Mouse (Mus musculus) stomach, postnatal 0 days (tissue): ENCODE results near the gene Gm49391. TPM values are rescaled to one million over a fixed set of nuclear protein-coding genes. Genes with fewer than 3 reads are reported as not detected.
A peak's percentile ranks its signal among the peaks of the same experiment; 100 is the strongest.
"Not testable (repeated sequence)": the region's sequence is repeated elsewhere in the genome, so short reads cannot be mapped to it uniquely, and the experiment has no call there.

ENCODE experiments used
- ATAC-seq: fragments of 200-750 bp; cut with Nextera tagmentation; 2 replicates; pipeline ENCODE4 v1.8.0; 2017; ENCODE audit not compliant: low FRiP score, low TSS enrichment
- DNase-seq: peaks from one replicate; pipeline ENCODE4 v3.0.0-alpha.2; 2016; ENCODE audit warnings: low spot score
- H3K27ac ChIP-seq: fragments of 300-500 bp; sonication (generic); replicated peaks from 2 replicates; pipeline ENCODE4 v1.5.1; 2014; ENCODE audit warnings: mild to moderate bottlenecking, control low read depth
- H3K27me3 ChIP-seq: fragments of 300-500 bp; sonication (generic); 2 replicates; pipeline ENCODE4 v1.6.1; 2014; ENCODE audit warnings: low read length; ENCODE audit not compliant: control insufficient read depth, insufficient read depth
- H3K36me3 ChIP-seq: fragments of 300-500 bp; sonication (generic); 2 replicates; pipeline ENCODE4 v1.6.1; 2014; ENCODE audit warnings: low read length, mixed read lengths; ENCODE audit not compliant: control insufficient read depth, insufficient read depth
- H3K4me1 ChIP-seq: fragments of 300-500 bp; sonication (generic); replicated peaks from 2 replicates; pipeline ENCODE4 v1.6.1; 2014; ENCODE audit warnings: antibody characterized with exemption; ENCODE audit not compliant: control insufficient read depth, insufficient read depth
- H3K4me2 ChIP-seq: fragments of 300-500 bp; sonication (generic); replicated peaks from 2 replicates; pipeline ENCODE4 v1.6.1; 2014; ENCODE audit warnings: low read depth, mild to moderate bottlenecking, control low read depth, moderate library complexity
- H3K4me3 ChIP-seq: fragments of 300-500 bp; sonication (generic); 2 replicates; pipeline ENCODE4 v1.5.1; 2014; ENCODE audit warnings: low read depth, low read length, control low read depth
- H3K9ac ChIP-seq: fragments of 300-500 bp; sonication (generic); 2 replicates; pipeline ENCODE4 v1.6.1; 2014; ENCODE audit warnings: mild to moderate bottlenecking, low read length, control low read depth, mixed read lengths
- H3K9me3 ChIP-seq: fragments of 300-500 bp; sonication (generic); 2 replicates; pipeline ENCODE4 v1.6.1; 2016; ENCODE audit warnings: low read length; ENCODE audit not compliant: control insufficient read depth
- CTCF ChIP-seq: IDR thresholded peaks from 2 replicates; pipeline ENCODE4 v1.5.1; 2016; ENCODE audit warnings: antibody characterized with exemption, low read depth, mild to moderate bottlenecking, moderate library complexity
- EP300 ChIP-seq: optimal IDR thresholded peaks from 2 replicates; pipeline ENCODE3; 2016; ENCODE audit warnings: antibody characterized with exemption
- WGBS: fragments of 180-500 bp; shearing (Covaris S2); extraction: QIAGEN DNeasy Blood & Tissue Kit; methylation state at CpG from one replicate; pipeline ENCODE4 v1.1.7; 2014; 5-methylcytosine and 5-hydroxymethylcytosine counted together
- polyA plus RNA-seq: library from polyadenylated mRNA; unstranded; fragments of >200 nt; fragmentation: Nextera tagmentation; extraction: Ambion mirVana; gene quantifications from 2 replicates; pipeline ENCODE4 v1.2.1, GENCODE M21; 2015

The Gm49391 gene
- polyA plus RNA-seq: 2.4 and 3.1 TPM in 2 replicates

- no peaks in the 10 kb centered on the region for H3K4me1 ChIP-seq
- no peak within 1 kb of the TSS for H3K4me2 ChIP-seq
- H3K9ac ChIP-seq: no peak within 1 kb of the TSS
- no peak for DNase-seq
- ATAC-seq: no peak; the same call in 1 of the 2 replicates
- no peak within 1 kb of the TSS for H3K4me3 ChIP-seq
- no peak within 1 kb of the TSS; the same call in 1 of the 2 replicates for H3K27ac ChIP-seq
- H3K36me3 ChIP-seq: no peaks in the 10 kb centered on the region
- H3K9me3 ChIP-seq: no peaks in the 10 kb centered on the region
- 56% methylated on average over 5 of the region's 5 CpGs for WGBS
- TF ChIP-seq CTCF (no peak), EP300 (no peak)
- no peaks in the 10 kb centered on the region for H3K27me3 ChIP-seq
These were observed at the start of gene Gm49391, which contains the start of gene Ctla2a for GRCm38 (mm10) chr13:60936500-60936901. Gene Gm49391 (minus strand): TSS chr13:60936571. Gene Ctla2a (minus strand): TSS chr13:60936625.

DNA sequence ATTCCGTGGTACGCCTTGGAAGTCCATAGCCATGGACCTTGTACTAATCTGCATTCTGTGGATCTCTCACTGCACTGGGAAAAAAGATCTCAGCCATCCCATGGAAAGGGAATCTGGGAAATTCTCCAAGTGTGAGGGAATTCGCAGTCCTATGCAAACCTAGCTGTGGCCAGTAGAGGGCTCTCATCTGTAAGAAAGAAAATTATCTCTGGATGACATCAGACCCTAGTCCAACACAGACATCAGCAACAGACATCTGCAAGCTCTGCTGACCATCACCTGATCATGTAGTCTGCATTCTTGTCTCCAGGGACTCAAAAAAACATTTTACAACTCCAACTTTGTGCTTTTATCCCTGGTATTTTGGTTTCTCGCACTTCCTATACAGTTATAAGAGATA, 35.9 kb upstream of the Gm49391 start:
- ATAC-seq, H3K9ac ChIP-seq, H3K27me3 ChIP-seq, H3K4me1 ChIP-seq, H3K4me3 ChIP-seq, DNase-seq, H3K4me2 ChIP-seq, H3K36me3 ChIP-seq, H3K9me3 ChIP-seq, H3K27ac ChIP-seq: not testable (repeated sequence)
- WGBS: 68% methylated on average over 4 of the region's 4 CpGs
- 0 out of 2 replicates have a peak, but pooled peaks have one; percentile 13 for TF ChIP-seq CTCF

DNA sequence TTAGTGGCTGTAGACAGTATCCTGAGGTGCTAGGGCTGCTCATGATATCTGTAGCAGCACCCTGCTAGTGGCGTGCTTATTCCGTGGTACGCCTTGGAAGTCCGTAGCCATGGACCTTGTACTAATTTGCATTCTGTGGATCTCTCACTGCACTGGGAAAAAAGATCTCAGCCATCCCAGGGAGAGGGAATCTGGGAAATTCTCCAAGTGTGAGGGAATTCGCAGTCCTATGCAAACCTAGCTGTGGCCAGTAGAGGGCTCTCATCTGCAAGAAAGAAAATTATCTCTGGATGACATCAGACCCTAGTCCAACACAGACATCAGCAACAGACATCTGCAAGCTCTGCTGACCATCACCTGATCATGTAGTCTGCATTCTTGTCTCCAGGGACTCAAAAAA, 27.6 kb upstream of the Gm49391 start:
- not testable (repeated sequence) for H3K4me2 ChIP-seq, H3K27me3 ChIP-seq, H3K4me1 ChIP-seq, DNase-seq, H3K9me3 ChIP-seq, ATAC-seq, H3K9ac ChIP-seq, H3K4me3 ChIP-seq, H3K36me3 ChIP-seq, H3K27ac ChIP-seq
- 32% methylated on average over 5 of the region's 5 CpGs for WGBS

- Histone ChIP-seq H3K4me1 (no peaks in the 10 kb centered on the region), H3K4me2 (no peak overlapping the region), H3K27me3 (no peaks in the 10 kb centered on the region), H3K4me3 (no peak overlapping the region), H3K36me3 (no peaks in the 10 kb centered on the region), H3K9me3 (no peaks in the 10 kb centered on the region), H3K27ac (no peak overlapping the region), H3K9ac (no peak overlapping the region)
- ATAC-seq (no peak), DNase-seq (no peak)
- 72% methylated on average over 5 of the region's 5 CpGs for WGBS
- TF ChIP-seq EP300 (no peak), CTCF (no peak)
These were observed 25.3 kb upstream of the Gm49391 start for GRCm38 (mm10) chr13:60961706-60962105.

DNA sequence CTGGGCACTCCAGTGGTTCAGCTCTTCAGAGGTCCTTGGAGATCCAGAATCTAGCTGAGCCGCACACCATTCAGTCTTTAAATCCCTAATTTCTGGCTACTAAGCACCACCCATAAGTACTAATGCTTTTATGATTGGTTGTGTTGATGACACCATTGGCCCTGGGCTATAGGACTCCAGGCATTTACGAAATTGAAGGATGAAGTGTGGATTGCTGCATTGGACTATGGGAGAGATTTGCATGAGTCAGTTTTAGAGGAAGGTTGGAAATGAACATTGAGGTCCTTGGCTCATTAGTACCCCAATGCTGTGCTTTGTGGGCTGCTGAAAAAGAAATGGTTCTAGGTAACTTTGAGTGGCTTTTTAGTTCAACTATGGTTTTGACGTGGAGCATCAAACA, 5.5 kb upstream of the Gm49391 start, which contains the start of gene Tpbpa:
Gene Tpbpa, minus strand, starts transcription at position 101 of the 400 bp plus-strand sequence.
- WGBS: 67% methylated on average over 3 of the region's 3 CpGs
- ATAC-seq, H3K4me1 ChIP-seq, H3K9me3 ChIP-seq, H3K27me3 ChIP-seq, H3K4me2 ChIP-seq, H3K4me3 ChIP-seq, H3K9ac ChIP-seq, DNase-seq, H3K27ac ChIP-seq, H3K36me3 ChIP-seq: not testable (repeated sequence)

DNA sequence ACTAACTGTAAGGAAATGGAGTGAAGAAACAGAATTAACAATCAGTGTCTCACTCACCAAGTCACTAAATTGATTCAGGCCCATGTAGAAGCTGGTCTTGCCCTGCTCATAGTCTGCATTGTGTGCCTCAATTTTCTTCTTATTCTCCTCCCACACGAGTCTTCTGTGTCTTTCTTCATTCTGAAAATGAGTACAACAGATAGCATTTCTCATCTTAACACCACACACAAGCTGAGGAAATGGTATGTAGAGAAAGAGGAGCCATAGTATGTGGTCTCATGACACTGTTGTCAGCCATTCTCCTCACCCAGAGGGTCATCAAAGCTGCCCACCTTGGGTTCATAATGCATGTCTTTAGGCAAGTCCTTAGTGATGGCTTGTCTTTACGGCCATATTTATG, 881 bp downstream of the Gm49391 start, which contains the start of gene Gm49393:
Gene Gm49393, minus strand, starts transcription at position 101 of the 400 bp plus-strand sequence.
- H3K4me1 ChIP-seq, H3K27me3 ChIP-seq, H3K9ac ChIP-seq, DNase-seq, H3K36me3 ChIP-seq, H3K4me2 ChIP-seq, H3K9me3 ChIP-seq, H3K27ac ChIP-seq, ATAC-seq, H3K4me3 ChIP-seq: not testable (repeated sequence)
- WGBS: 52% methylated on average over 2 of the region's 2 CpGs

DNA sequence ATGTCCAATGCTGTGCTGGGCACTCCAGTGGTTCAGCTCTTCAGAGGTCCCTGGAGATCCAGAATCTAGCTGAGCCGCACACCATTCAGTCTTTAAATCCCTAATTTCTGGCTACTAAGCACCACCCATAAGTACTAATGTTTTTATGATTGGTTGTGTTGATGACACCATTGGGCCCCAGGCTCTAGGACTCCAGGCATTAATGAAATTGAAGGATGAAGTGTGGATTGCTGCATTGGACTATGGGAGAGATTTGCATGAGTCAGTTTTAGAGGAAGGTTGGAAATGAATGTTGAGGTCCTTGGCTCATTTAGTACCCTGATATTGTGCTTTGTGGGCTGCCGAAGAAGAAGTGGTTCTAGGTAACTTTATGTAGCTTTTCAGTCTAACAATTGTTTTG, 31.6 kb downstream of the Gm49391 start, which contains the start of gene Tpbpb:
Gene Tpbpb, minus strand, starts transcription at position 101 of the 400 bp plus-strand sequence.
- H3K27ac ChIP-seq, H3K36me3 ChIP-seq, H3K4me1 ChIP-seq, H3K4me2 ChIP-seq, H3K4me3 ChIP-seq, H3K27me3 ChIP-seq, H3K9ac ChIP-seq, H3K9me3 ChIP-seq, DNase-seq, ATAC-seq: not testable (repeated sequence)
- 73% methylated on average over 2 of the region's 2 CpGs for WGBS
